Mouse (Mus musculus) bone marrow, adult 2 months (tissue): ENCODE results near the gene Myh8.

Experiments
- CTCF ChIP-seq: fragments of 200-500 bp; IDR thresholded peaks from 2 replicates; pipeline ENCODE4 v1.5.1; 2011; ENCODE audit warnings: low read length, control low read depth; ENCODE audit not compliant: control insufficient read depth, insufficient read depth
- POLR2A ChIP-seq: fragments of 200-500 bp; IDR thresholded peaks from 2 replicates; pipeline ENCODE4 v1.6.1; 2011; ENCODE audit warnings: low read depth, mild to moderate bottlenecking, control low read depth, low read length, borderline replicate concordance; ENCODE audit not compliant: control insufficient read depth

DNA sequence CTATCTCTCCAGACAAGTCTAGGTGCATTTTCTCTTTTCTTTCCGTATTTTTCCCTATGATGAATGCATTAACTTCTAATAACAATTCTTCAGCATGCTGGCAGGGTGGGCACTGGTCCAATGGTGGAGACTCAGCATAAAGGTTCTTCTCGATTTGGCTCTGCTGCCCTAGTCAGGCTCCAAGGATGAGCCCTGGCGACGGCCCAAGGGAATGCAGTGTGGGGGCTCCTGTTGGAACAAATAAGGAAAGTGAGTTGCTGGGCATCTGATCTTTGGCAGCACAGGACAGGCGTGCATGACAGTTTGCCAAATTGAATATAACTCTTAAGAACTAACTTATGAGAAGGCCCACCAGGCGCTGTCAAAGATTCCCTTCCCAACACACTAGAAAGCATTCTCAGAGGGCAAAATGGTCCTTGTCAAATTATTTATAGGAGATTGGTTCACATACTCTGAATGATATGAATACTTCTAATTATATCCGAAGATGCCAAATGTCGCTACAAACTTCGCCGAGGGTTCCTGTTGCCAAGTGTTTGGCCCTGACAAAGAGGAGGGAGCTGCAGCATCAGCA is at the start of gene Myh8:
- TF ChIP-seq CTCF = no peak
- no peak for TF ChIP-seq POLR2A
